Mouse (Mus musculus): ENCODE data around the gene Gm9789. TPM values are rescaled to one million over a fixed set of nuclear protein-coding genes. Genes with fewer than 3 reads are reported as not detected.

The Gm9789 gene
- polyA plus RNA-seq (2014; fragmentation: Illumina TruSeq; extraction: RNeasy Lipid Tissue Mini Kit (QIAGEN cat#74804); ENCODE audit: low read depth, low replicate concordance) = not detected

GRCm38 (mm10) chr16:89157652-89158051 lies at the start of gene Gm9789:
Gene Gm9789 (plus strand): TSS chr16:89157952.

DNA sequence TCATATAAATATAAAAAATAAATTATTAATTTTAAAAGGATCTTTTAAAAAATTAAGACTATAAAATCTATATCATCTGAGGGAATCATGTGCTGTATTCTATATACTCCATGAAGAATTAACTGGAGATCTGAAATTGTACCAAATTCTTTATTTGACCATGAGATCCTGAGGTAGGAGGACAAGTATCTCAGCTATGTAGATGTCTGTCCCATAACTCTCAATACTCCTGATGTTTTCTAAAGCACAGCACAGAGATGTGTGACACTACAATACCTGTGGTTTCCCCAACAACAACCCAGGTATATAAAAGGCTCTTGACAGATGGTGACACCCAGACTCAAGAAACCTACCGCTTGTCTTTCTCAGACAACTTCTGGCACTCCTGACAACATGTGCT lies 17.2 kb upstream of the Gm9789 start, which contains the start of gene Gm6358:
Gene Gm6358 (plus strand): TSS at position 301 of the 400 bp plus-strand sequence.

GRCm38 (mm10) chr16:89150786-89151185 lies 7.0 kb upstream of the Gm9789 start, which contains the start of gene Gm10061:
Gene Gm10061 (plus strand): TSS chr16:89151086.

DNA sequence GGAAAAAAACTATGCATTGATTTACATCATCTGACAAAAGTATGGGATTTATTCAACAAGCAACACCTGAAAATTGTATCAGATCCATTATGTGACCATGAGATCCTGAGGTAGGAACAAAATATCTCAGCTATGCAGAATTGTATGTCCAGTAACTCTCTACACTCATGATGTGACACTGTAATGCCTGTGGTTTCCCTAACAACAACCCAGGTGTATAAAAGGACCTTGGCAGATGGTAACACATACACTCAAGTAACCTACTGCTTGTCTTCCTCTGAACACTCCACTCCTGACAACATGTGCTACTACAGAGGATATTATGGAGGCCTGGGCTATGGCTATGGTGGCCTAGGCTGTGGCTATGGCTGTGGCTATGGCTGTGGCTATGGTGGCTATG lies 11.4 kb downstream of the Gm9789 start, which contains the start of gene Gm7735:
Gene Gm7735 (plus strand): TSS at position 301 of the 400 bp plus-strand sequence.

DNA sequence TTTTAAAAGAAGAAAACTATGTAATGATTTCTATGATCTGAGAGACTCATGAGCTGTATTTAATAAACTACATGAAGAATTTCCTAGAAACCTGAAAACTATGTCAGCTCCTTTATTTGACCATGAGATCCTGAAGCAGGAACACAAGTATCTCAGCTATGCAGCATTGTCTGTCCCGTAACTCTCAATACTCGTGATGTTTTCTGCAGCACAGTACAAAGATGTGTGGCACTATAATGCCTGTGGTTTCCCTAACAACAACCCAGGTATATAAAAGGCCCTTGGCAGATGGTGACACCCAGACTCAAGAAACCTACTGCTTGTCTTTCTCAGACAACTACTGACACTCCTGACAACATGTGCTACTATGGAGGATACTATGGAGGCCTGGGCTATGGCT lies 16.7 kb downstream of the Gm9789 start, which contains the start of gene 1110057P08Rik:
Gene 1110057P08Rik (plus strand): TSS at position 301 of the 400 bp plus-strand sequence.

GRCm38 (mm10) chr16:89205561-89205960 lies 47.8 kb downstream of the Gm9789 start, which contains the start of gene Krtap20-2:
Gene Krtap20-2 (plus strand): TSS chr16:89205861.

Other genes starting within 250 kb of the Gm9789 start
- gene Krtap19-9b, start 225.7 kb upstream of the Gm9789 start, polyA plus RNA-seq (2014; fragmentation: Illumina TruSeq; extraction: RNeasy Lipid Tissue Mini Kit (QIAGEN cat#74804); ENCODE audit: low read depth, low replicate concordance) = not detected
- gene Krtap16-3, start 195.1 kb upstream of the Gm9789 start, polyA plus RNA-seq (2014; fragmentation: Illumina TruSeq; extraction: RNeasy Lipid Tissue Mini Kit (QIAGEN cat#74804); ENCODE audit: low read depth, low replicate concordance) = not detected
- gene Krtap22-2, start 147.2 kb upstream of the Gm9789 start, polyA plus RNA-seq (2014; fragmentation: Illumina TruSeq; extraction: RNeasy Lipid Tissue Mini Kit (QIAGEN cat#74804); ENCODE audit: low read depth, low replicate concordance) = not detected
- not detected for gene Gm10229, start 142.7 kb upstream of the Gm9789 start, polyA plus RNA-seq (2014; fragmentation: Illumina TruSeq; extraction: RNeasy Lipid Tissue Mini Kit (QIAGEN cat#74804); ENCODE audit: low read depth, low replicate concordance)
- gene Krtap6-1, start 126.3 kb upstream of the Gm9789 start, polyA plus RNA-seq (2014; fragmentation: Illumina TruSeq; extraction: RNeasy Lipid Tissue Mini Kit (QIAGEN cat#74804); ENCODE audit: low read depth, low replicate concordance) = not detected
- not detected for gene Gm10228, start 116.5 kb upstream of the Gm9789 start, polyA plus RNA-seq (2014; fragmentation: Illumina TruSeq; extraction: RNeasy Lipid Tissue Mini Kit (QIAGEN cat#74804); ENCODE audit: low read depth, low replicate concordance)
- not detected for gene Krtap6-5, start 110.1 kb upstream of the Gm9789 start, polyA plus RNA-seq (2014; fragmentation: Illumina TruSeq; extraction: RNeasy Lipid Tissue Mini Kit (QIAGEN cat#74804); ENCODE audit: low read depth, low replicate concordance)
- not detected for gene 1110025L11Rik, start 94.0 kb upstream of the Gm9789 start, polyA plus RNA-seq (2014; fragmentation: Illumina TruSeq; extraction: RNeasy Lipid Tissue Mini Kit (QIAGEN cat#74804); ENCODE audit: low read depth, low replicate concordance)
- gene Krtap6-3, start 73.9 kb upstream of the Gm9789 start, polyA plus RNA-seq (2014; fragmentation: Illumina TruSeq; extraction: RNeasy Lipid Tissue Mini Kit (QIAGEN cat#74804); ENCODE audit: low read depth, low replicate concordance) = not detected
- gene Gm6358, start 17.1 kb upstream of the Gm9789 start, polyA plus RNA-seq (2014; fragmentation: Illumina TruSeq; extraction: RNeasy Lipid Tissue Mini Kit (QIAGEN cat#74804); ENCODE audit: low read depth, low replicate concordance) = not detected
- gene Gm10061, start 6.9 kb upstream of the Gm9789 start, polyA plus RNA-seq (2014; fragmentation: Illumina TruSeq; extraction: RNeasy Lipid Tissue Mini Kit (QIAGEN cat#74804); ENCODE audit: low read depth, low replicate concordance) = not detected
- gene Gm7735, start 11.5 kb downstream of the Gm9789 start, polyA plus RNA-seq (2014; fragmentation: Illumina TruSeq; extraction: RNeasy Lipid Tissue Mini Kit (QIAGEN cat#74804); ENCODE audit: low read depth, low replicate concordance) = not detected
- not detected for gene 1110057P08Rik, start 16.8 kb downstream of the Gm9789 start, polyA plus RNA-seq (2014; fragmentation: Illumina TruSeq; extraction: RNeasy Lipid Tissue Mini Kit (QIAGEN cat#74804); ENCODE audit: low read depth, low replicate concordance)
- gene Krtap20-2, start 47.9 kb downstream of the Gm9789 start, polyA plus RNA-seq (2014; fragmentation: Illumina TruSeq; extraction: RNeasy Lipid Tissue Mini Kit (QIAGEN cat#74804); ENCODE audit: low read depth, low replicate concordance) = not detected
- gene Krtap21-1, start 245.9 kb downstream of the Gm9789 start, polyA plus RNA-seq (2014; fragmentation: Illumina TruSeq; extraction: RNeasy Lipid Tissue Mini Kit (QIAGEN cat#74804); ENCODE audit: low read depth, low replicate concordance) = not detected

Data from adrenal gland, adult 10 weeks (tissue).